Mouse (Mus musculus): ENCODE data around the gene S1pr4.

- TF ChIP-seq POLR2A (IDR thresholded peaks at IDR 0.05; ENCODE audit: borderline replicate concordance, extremely low read depth, low read depth, low read length), result no peak
- TF ChIP-seq CTCF (IDR thresholded peaks at IDR 0.05; ENCODE audit: insufficient read depth, low read length), result no peak
Observed at GRCm38 (mm10) chr10:81486496-81486895, 13.4 kb downstream of the S1pr4 start.
